In the genomic region with DNA sequence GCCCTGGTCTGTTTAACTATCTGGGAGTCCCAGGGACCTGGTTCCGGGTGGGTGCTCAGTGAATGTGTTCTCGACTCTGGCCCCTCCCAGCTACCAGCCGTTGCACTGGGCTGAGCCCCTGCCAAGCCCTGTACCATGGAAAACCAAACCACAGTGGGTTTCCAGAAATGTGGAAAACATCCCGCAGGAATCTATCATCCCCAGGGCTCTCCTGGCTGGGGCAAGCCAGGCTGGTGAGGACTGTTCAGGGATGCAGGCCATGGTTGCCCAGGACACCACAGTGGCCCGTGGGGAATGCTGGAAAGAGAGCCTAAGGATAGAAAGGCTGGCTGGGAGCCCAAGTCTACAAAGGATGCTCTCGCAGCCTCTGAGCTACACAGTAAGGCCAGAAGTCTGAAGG, we compare ENCODE assay signal across 9 mouse cellular contexts.
DNase-seq lines count a peak whose midpoint lies in the region; ATAC-seq and TF ChIP-seq lines count a peak whose summit lies in the region.
"Had no signal": no experiment of that assay in that cellular context is flagged by ENCODE, and none has a peak within 500 bp of the region (broad histone marks: within the 10 kb centered on the region; RNA-seq: fewer than 3 reads in every experiment).

No protein-coding gene starts in this region.

- CTCF ChIA-PET in Patski (lab: Charles Lee) = no interaction called here

- H3K9me3 ChIP-seq in forebrain, embryonic 16.5 days (ENCODE audit: control insufficient read depth, low read length) = no peaks in the 10 kb centered on the region
- no peaks in the 10 kb centered on the region for H3K9me3 ChIP-seq in midbrain, embryonic 11.5 days (ENCODE audit: control insufficient read depth, low read length)
- no peaks in the 10 kb centered on the region for H3K9me3 ChIP-seq in lung, postnatal 0 days (ENCODE audit: low read length)
- H3K9me3 ChIP-seq: megakaryocyte, embryonic 14.5 days had no signal

- 22% methylated on average over 6 of the region's 6 CpGs for WGBS in forebrain, embryonic 16.5 days
- WGBS in midbrain, embryonic 11.5 days = 41% methylated on average over 6 of the region's 6 CpGs
- WGBS in lung, postnatal 0 days = 68% methylated on average over 6 of the region's 6 CpGs

- in situ Hi-C loops in Patski (cut with MboI; ENCODE audit: low pct_unique_long_range_greater_than_20kb) = no loop called here

- POLR2A ChIA-PET in Patski (lab: Charles Lee) = no interaction called here

- peak; percentile 27 to 50 for DNase-seq in frontal cortex, postnatal 10 days (ENCODE audit: low spot score in 2 of 2)
- DNase-seq in frontal cortex, postnatal 25 days (ENCODE audit: low spot score in 2 of 2) = no peak
- DNase-seq in Patski (ENCODE audit: low read depth, low spot score) = no peak
- peak; percentile 87 for DNase-seq in midbrain, embryonic 11.5 days (ENCODE audit: low spot score, missing footprints)
- DNase-seq in thymus, postnatal 25 days = no peak
- no peak for DNase-seq in spleen, adult 12 weeks (ENCODE audit: low spot score)
- no peak for DNase-seq in lung, postnatal 0 days (ENCODE audit: low spot score)

- ATAC-seq in Patski = peak; percentile 60
- peak; percentile 90 for ATAC-seq in forebrain, embryonic 16.5 days
- peak; percentile 83 for ATAC-seq in midbrain, embryonic 11.5 days (ENCODE audit: low FRiP score)
- no peak for ATAC-seq in lung, postnatal 0 days

- TF ChIP-seq CTCF in Patski (IDR thresholded peaks at IDR 0.05) = no peak
- no peak for TF ChIP-seq CTCF in lung, postnatal 0 days (IDR thresholded peaks at IDR 0.05)

- H3K27ac ChIP-seq in forebrain, embryonic 16.5 days (ENCODE audit: low read length) = no peak overlapping the region
- no peak overlapping the region for H3K27ac ChIP-seq in midbrain, embryonic 11.5 days (ENCODE audit: low read depth, low read length)
- no peak overlapping the region for H3K27ac ChIP-seq in lung, postnatal 0 days (ENCODE audit: low read length)

- TF ChIP-seq EP300 in lung, postnatal 0 days (IDR thresholded peaks at IDR 0.05) = no peak

- no peak overlapping the region for H3K9ac ChIP-seq in forebrain, embryonic 16.5 days (replicated peaks; ENCODE audit: low read depth, low read length)
- H3K9ac ChIP-seq in midbrain, embryonic 11.5 days (ENCODE audit: low read length) = no peak overlapping the region
- H3K9ac ChIP-seq in lung, postnatal 0 days (replicated peaks; ENCODE audit: low read depth) = no peak overlapping the region

- no peak overlapping the region for H3K4me3 ChIP-seq in forebrain, embryonic 16.5 days (replicated peaks; ENCODE audit: low read length)
- H3K4me3 ChIP-seq in midbrain, embryonic 11.5 days (ENCODE audit: low read depth, low read length) = no peak overlapping the region
- no peak overlapping the region for H3K4me3 ChIP-seq in lung, postnatal 0 days (ENCODE audit: low read depth, low read length)
- H3K4me3 ChIP-seq: megakaryocyte, embryonic 14.5 days had no signal

- no peak overlapping the region for H3K4me2 ChIP-seq in forebrain, embryonic 16.5 days (ENCODE audit: low read length)
- no peak overlapping the region for H3K4me2 ChIP-seq in midbrain, embryonic 11.5 days
- H3K4me2 ChIP-seq in lung, postnatal 0 days (replicated peaks; ENCODE audit: low read depth, low read length) = no peak overlapping the region

- H3K27me3 ChIP-seq in Patski = no peaks in the 10 kb centered on the region
- no peaks in the 10 kb centered on the region for H3K27me3 ChIP-seq in forebrain, embryonic 16.5 days (replicated peaks; ENCODE audit: control insufficient read depth, insufficient read depth, low read length)
- H3K27me3 ChIP-seq in midbrain, embryonic 11.5 days (ENCODE audit: control insufficient read depth, insufficient read depth, low read length) = no peaks in the 10 kb centered on the region
- no peaks in the 10 kb centered on the region for H3K27me3 ChIP-seq in lung, postnatal 0 days (replicated peaks; ENCODE audit: insufficient read depth, low read length)
- H3K27me3 ChIP-seq: megakaryocyte, embryonic 14.5 days had no signal

- peaks cover 7% of the 10 kb centered on the region; the same call in 1 of the 2 replicates for H3K4me1 ChIP-seq in forebrain, embryonic 16.5 days (replicated peaks; ENCODE audit: control insufficient read depth, insufficient read depth, low read length)
- 0 out of 2 replicates have a peak, but pooled peaks cover 2% of the 10 kb centered on the region for H3K4me1 ChIP-seq in midbrain, embryonic 11.5 days (ENCODE audit: control insufficient read depth, insufficient read depth, low read length)
- H3K4me1 ChIP-seq in lung, postnatal 0 days (ENCODE audit: insufficient read depth, low read depth, low read length) = no peaks in the 10 kb centered on the region
- H3K4me1 ChIP-seq: megakaryocyte, embryonic 14.5 days had no signal

- no peaks in the 10 kb centered on the region for H3K36me3 ChIP-seq in forebrain, embryonic 16.5 days (ENCODE audit: control insufficient read depth, insufficient read depth)
- no peaks in the 10 kb centered on the region for H3K36me3 ChIP-seq in midbrain, embryonic 11.5 days (ENCODE audit: control insufficient read depth, insufficient read depth, low read length)
- H3K36me3 ChIP-seq in lung, postnatal 0 days (ENCODE audit: insufficient read depth, low read length) = no peaks in the 10 kb centered on the region

Comparison
In these comparisons a context has a peak if more than half of its experiments do, and no peak if none do; other contexts are left out.
1. DNase-seq: peak in frontal cortex, postnatal 10 days (2 of 2) and midbrain, embryonic 11.5 days (single experiment); none in frontal cortex, postnatal 25 days (0 of 2), Patski (single experiment), thymus, postnatal 25 days (single experiment), spleen, adult 12 weeks (single experiment) and lung, postnatal 0 days (single experiment).